Mouse (Mus musculus) ES-E14 (cell line): ENCODE measurements around the gene Xrra1.

ENCODE experiments used
- CHD2 ChIP-seq: IDR thresholded peaks from 2 replicates; pipeline ENCODE4 v1.6.1; 2014; ENCODE audit warnings: mild to moderate bottlenecking, low read depth, low read length, inconsistent platforms
- HCFC1 ChIP-seq: IDR thresholded peaks from 2 replicates; pipeline ENCODE4 v1.6.1; 2012; ENCODE audit warnings: low read length, inconsistent platforms, borderline replicate concordance; ENCODE audit not compliant: insufficient read depth
- ZNF384 ChIP-seq: IDR thresholded peaks from 2 replicates; pipeline ENCODE4 v1.6.1; 2012; ENCODE audit warnings: low read depth, low read length, inconsistent platforms

GRCm38 (mm10) chr7:99902918-99903665 is 44.2 kb downstream of the Xrra1 start:
- TF ChIP-seq CHD2 (no peak), HCFC1 (no peak), ZNF384 (no peak)
